Mouse (Mus musculus) lung, postnatal 25 days (tissue): Measurements from ENCODE around the gene Tmem102.

Experiments used
- DNase-seq: peaks from one replicate; pipeline ENCODE4 v3.0.0; 2022; ENCODE audit warnings: low spot score

The Tmem102 gene

GRCm38 (mm10) chr11:69757303-69758089, 47.9 kb downstream of the Tmem102 start:
- DNase-seq: no peak

DNA sequence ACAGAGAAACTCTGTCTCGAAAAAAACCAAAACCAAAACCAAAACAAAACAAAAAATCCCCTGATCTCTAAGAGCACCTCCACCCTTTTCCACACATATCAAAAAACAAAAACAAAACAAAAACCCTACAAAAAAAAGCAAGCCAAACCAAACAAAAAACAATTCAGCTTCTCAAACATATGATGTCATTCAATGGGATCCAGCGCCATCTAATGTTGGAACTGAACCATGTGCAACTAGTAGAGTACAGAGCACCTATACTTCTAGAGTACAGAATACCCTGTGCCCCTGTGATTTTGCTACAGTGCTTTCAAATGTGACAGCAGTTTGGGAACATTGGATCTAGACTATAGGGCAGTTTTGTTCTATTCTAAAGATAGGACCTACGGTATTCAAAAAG, 50.7 kb downstream of the Tmem102 start:
- DNase-seq: peak; percentile 72

DNA sequence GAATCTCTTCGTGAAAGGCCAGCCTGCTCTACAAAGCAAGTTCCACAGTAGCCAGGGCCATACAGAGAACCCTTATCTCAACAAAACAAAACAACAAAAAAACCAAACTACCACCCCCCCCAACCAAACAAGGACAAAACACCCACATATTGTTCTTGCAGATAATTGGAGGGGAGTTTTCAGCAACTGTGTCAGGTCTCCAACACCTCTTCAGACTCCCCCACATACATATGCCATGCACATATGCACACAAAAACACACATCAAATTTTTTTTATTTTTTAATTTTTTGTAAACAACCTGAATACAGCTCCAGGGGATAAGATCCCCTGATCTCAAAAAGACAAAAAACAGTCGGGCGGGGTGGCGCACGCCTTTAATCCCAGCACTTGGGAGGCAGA, 51.2 kb downstream of the Tmem102 start:
- no peak for DNase-seq
